Mouse (Mus musculus) embryonic fibroblast, embryonic 13.5 days (primary cell): ENCODE results near the gene Sult2b1.

Experiments used
- CTCF ChIP-seq: IDR thresholded peaks from 2 replicates; pipeline ENCODE4 v1.5.1; 2011; ENCODE audit warnings: mild to moderate bottlenecking, control low read depth, low read length, moderate library complexity, borderline replicate concordance; ENCODE audit not compliant: insufficient read depth
- POLR2A ChIP-seq: IDR thresholded peaks from 2 replicates; pipeline ENCODE4 v1.6.1; 2011; ENCODE audit warnings: low read depth, mild to moderate bottlenecking, control low read depth, low read length, moderate library complexity

DNA sequence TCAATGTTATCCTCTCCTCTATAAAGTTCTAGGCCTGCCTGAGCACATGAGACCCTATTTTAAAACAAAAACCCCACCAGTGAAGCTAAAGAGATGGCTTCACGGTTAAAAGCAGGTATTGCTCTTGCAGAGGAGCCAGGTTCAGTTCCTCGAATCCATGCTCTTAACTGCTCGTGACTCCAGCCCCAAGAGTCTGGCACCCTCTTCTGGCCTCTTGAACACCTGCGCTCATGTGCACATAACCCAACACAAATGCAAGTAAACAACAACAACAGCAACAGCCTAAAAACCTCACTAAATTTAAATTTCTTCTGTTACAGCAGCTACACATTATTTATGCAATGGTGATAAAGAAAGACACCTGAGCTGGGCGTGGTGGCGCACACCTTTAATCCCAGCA is 17.0 kb downstream of the Sult2b1 start:
- TF ChIP-seq CTCF (no peak), POLR2A (no peak)
